Mouse (Mus musculus) liver (tissue): Measurements from ENCODE around the gene Kif9.

Experiments used
- DNase-seq: peaks from one replicate; pipeline ENCODE4 v3.0.0-alpha.2; 2020; ENCODE audit warnings: mixed read lengths

Gene Kif9

GRCm38 (mm10) chr9:110476124-110477091, at the start of gene Kif9, which contains the start of gene Klhl18:
Kif9 (plus strand) TSS chr9:110476958.
Klhl18 (minus strand) TSS chr9:110476694.
- DNase-seq, result peak; percentile 94

- no peak for DNase-seq
These were observed 45.5 kb upstream of the Kif9 start for GRCm38 (mm10) chr9:110431241-110431640.

- no peak for DNase-seq
These were observed 43.7 kb upstream of the Kif9 start for GRCm38 (mm10) chr9:110433045-110433444.

DNA sequence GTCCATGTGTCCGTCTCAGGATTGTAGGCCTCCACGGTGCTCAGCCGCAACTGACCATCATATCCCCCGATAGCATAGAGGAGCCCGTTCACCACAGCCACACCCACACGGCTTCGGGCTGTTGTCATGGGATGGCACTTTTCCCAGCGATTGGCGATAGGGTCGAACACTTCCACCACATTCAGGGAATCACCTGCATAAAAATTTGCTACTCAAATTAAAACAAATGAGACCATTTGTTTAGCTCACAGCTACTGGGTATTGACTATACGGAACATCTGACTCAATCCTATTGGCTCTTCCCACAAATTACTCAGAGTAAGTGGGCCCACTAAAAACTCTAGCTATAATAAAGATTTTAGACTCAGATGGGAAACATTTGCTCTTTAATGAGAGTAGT, 40.7 kb upstream of the Kif9 start:
- no peak for DNase-seq

- DNase-seq, result no peak
These were observed 36.7 kb upstream of the Kif9 start for GRCm38 (mm10) chr9:110440049-110440448.

GRCm38 (mm10) chr9:110440559-110440958, 36.2 kb upstream of the Kif9 start:
- peak; percentile 24 for DNase-seq

DNA sequence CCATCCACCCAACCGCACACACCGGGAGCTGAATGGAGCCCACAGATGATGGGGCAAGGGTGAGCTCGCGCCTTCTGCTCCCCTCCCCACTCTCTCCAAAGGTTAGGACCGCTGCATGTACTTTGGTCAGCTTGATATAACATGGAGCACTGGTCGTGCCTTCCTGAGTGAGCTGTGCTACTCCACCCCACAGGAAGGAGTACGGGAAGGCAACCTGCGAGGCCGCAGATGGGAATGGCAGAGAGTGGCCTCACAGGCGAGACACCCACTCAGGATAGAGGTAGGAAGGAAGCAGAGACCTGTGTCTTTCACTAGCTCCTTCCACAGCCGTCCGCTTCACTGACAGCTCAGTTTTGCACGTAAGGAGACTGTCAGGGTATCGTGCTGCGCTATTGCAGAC, 28.4 kb upstream of the Kif9 start:
- DNase-seq, result no peak

- DNase-seq, result peak; percentile 78
These were observed 27.7 kb upstream of the Kif9 start for GRCm38 (mm10) chr9:110448857-110449617.

- no peak for DNase-seq
These were observed 24.2 kb upstream of the Kif9 start for GRCm38 (mm10) chr9:110452523-110452922.

GRCm38 (mm10) chr9:110457926-110458325, 18.8 kb upstream of the Kif9 start:
- DNase-seq, result no peak

GRCm38 (mm10) chr9:110459145-110459727, 17.5 kb upstream of the Kif9 start:
- peak; percentile 19 for DNase-seq

DNA sequence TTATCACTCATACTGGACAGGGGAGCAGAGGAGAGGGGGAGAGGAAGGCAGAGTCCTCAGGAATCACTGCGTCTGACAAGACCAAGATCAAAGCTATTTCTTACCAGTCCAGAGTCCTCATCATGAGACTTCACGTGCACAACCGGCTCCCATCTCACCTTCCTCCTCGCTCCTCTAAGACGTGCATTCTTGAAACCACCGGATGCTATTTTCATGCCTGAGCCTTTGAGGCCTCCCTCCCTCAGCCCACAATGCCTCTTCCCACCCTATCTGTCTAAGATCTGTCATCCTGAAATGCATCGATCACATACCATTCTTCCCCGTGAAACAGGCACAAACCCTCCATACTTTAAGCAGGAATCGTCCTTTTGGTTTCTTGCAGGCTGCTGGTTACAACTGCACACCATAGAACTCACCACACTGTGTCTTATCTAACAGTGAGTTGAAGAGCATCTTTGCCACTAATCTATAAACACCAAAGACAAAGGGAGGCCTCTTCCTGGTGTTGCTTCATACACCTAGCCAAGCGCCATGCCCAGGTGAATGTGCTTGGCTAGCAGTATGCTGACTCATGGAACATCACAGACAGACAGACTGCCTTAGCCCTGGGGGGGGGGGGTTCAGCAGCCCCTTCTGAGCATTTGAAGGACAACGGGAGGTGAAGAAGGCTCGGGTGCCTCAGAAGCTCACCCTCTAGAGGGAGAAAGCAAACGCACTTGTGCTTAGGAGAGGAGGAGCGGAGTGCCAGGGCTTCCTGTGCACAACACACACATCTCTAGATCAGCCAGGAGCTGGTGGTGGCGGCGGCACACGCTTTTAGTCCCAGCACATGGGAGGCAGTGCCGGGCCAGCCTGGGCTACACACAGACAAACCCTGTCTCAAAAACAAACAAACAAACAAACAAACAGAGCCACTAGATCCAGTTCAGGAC, 15.6 kb upstream of the Kif9 start:
- DNase-seq, result no peak

GRCm38 (mm10) chr9:110462321-110462720, 14.4 kb upstream of the Kif9 start:
- DNase-seq, result no peak

- DNase-seq, result no peak
These were observed 12.7 kb upstream of the Kif9 start for GRCm38 (mm10) chr9:110463983-110464591.

DNA sequence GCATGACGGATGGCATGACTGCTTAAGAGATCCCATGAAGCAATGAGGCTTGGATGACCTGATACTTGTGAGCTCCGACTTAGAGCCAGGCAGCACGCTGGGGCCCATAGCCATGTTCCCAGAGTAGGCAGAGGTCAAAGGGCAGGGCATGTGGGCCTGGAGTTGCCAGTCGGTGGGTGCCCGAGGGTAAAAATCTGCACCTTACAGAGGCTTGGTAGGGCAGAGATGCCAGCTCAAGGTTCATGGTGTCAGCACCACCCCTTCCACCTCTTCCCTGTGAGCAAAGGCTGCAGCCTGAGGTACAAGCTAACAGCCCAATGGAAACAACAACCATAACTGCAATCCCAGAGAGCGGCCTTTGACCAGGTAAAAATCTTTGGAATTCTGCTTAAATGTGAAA, 11.4 kb upstream of the Kif9 start:
- no peak for DNase-seq

DNA sequence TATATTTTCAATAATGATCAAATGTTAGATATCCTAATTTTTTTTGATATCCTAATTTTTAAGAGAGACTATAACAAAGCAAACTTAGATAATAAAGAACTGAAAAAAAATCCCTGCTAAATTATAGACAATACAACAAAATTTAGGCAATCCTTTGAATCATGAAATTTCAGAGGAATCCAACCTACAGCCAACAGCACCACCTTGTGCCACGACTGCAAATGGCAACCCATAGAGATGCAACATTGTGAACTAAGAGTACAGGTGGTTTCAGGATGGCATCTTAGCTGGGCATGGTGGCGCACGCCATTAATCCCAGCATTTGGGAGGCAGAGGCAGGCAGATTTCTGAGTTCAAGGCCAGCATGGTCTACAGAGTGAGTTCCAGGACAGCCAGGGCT, 10.6 kb upstream of the Kif9 start:
- no peak for DNase-seq

DNA sequence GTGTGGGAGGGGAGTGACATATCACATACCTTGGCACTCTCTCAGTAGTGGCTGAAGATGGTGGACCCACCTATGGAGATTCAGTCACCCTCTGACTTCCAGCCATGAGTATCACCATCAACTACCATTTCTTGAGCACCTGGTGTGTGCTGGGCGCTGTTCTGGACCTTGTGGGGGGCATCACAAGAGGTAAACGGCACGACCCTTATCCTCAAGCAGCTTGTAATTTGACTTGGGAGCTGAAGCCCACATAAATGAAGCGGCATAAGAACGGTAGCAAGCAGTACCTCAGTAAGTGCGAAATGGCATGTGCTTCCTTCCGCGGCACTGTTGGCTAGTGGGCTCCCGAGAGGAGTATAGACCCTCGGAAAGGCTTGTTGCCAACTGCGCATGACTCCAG, 1.2 kb downstream of the Kif9 start:
- no peak for DNase-seq

DNA sequence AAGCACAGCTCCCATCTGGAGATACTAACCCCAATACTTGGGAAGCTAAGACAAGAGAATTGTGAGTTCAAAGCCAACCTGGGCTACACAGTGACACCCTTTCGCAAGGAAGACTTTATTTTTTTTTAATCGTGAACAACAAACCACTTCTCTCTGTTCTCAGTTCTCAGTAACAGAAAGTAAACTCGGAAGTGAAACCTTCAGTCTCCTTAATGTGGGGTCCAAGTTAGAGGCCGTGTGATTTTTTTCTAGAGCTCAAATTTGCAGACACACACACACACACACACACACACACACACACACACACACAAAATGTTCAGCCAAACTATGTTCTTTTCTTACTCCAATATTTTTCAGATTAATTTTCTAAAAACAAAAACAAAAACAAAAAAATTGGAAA, 1.9 kb downstream of the Kif9 start:
- no peak for DNase-seq

DNA sequence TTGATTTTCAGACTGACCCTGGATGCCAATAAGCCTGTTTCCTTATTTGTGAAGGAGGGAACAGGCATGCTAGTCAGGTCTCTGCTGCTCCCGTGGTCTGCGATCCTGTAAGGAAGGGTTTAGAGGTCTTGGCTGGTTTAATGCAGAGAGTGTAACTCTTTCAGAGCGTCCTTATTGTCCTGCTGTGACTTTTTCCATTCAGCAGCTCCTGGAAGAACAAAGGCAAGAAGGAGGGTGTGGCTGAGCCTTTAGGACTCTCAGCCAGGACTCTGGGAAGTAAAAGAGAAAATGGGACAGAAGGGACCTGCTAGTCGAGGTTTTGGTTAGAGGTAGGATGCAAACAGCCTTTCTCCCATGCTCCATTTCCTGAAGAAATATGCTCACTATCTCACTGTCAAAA, 12.1 kb downstream of the Kif9 start:
- no peak for DNase-seq

- DNase-seq, result peak; percentile 40
These were observed 14.2 kb downstream of the Kif9 start for GRCm38 (mm10) chr9:110490913-110491312.

DNA sequence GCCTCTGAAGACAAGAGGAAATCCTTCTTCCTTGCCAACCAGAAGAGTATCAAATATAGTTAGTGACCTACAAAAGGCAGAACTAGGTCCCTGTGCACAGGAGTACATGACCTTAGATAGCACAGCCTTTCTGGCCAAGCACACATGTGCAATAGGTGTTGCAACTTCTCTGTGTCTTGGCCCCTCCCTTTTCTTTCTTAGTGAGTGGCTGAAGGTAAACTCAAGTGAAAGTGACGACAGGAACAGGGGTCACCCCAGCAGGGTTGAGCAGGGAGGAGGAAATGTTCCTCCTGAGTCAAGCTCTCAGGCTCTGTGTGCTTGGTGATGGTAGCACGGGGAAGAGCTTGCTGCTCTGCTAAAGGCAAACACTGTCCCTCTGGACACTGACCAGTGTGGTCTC, 49.0 kb downstream of the Kif9 start:
- no peak for DNase-seq
